Mouse (Mus musculus): ENCODE measurements around the gene Plpp7.

Plpp7 gene

DNA sequence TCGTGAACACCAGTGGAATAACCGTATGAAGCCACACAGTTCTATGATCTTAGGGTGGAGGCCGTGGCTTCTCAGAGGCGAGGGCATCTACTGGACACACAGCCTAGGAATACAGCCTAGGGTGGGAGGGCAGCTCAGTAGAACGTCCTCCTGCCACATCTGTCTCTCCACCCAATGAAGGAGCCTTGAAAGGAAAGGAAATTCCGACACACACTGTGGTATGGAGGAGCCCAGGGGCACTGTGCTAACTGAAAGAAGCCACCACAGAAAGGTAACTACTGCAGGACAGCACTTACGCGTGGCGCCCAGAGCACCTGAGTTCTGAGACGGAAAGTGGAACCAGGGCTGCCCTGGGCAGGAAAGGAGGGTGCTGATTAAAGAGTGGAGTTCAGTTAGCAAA lies 24.6 kb upstream of the Plpp7 start:
- no peak for DNase-seq

- DNase-seq: peak; percentile 90
These were observed 20.9 kb upstream of the Plpp7 start for GRCm38 (mm10) chr2:32074404-32074803.

DNA sequence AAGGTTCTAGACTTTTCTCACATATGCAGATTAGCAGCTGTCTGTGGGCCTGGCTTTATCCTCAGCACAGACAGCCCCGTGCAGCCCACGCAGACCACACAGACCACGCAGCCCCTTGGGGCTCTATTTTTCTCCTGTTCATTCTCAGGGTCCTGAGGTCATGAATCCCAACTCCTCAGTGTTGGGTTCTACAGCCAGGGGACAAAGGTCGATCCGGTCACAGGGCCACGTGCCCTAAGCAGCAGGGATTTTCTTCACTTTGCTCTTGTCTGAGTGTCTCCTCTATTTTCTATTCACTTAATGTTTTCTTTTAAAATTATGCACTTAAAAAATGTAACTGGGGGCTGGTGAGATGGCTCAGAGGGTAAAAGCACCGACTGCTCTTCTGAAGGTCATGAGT lies 20.0 kb upstream of the Plpp7 start:
- peak; percentile 55 for DNase-seq

- DNase-seq: no peak
These were observed 17.6 kb upstream of the Plpp7 start for GRCm38 (mm10) chr2:32077744-32078143.

DNA sequence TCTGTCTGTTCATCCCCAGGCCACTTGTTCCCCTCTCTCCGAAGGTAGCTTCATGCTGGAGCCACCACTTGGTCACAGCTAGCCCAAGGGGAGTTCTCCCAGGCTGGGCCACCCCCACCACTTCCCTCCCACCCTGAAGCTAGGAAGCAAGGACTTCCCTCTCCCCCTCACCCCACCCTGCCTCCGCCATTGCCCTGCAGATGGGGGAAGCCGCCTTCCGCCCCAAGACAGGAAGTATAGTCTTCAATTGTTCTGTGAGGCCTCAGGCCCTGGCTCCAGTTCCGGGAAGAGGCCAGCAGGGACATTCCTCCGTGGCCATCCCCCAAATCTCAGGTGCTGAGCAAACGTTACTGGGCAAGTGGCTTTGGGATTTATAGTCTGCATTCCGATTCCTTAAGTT lies 16.8 kb upstream of the Plpp7 start:
- no peak for DNase-seq

DNA sequence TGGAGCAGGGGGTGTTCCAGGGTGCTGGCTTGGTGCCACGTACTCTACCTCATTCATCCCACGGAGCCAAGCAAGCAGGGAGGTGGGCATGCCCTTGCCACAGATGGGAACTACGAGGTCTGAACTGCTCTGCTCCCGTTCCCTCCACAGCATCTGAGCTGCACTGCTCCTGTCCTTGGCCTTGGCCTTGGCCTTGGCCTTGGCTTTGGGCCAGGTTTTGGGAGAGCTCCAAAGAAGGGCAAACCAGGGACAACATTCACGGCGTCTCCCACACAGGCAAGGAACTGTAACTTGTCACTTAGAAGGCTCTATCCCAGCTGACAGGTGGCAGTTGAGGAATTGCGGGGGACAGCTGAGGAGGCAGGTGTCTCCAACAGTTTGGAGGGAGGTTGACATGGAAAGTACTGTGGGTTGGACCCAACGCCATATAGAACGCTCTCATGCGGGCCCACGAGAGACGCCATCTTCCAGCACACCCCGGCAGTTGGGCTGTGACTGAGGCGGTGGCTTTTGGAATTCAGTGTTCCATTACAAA lies 16.1 kb upstream of the Plpp7 start:
- no peak for DNase-seq

DNA sequence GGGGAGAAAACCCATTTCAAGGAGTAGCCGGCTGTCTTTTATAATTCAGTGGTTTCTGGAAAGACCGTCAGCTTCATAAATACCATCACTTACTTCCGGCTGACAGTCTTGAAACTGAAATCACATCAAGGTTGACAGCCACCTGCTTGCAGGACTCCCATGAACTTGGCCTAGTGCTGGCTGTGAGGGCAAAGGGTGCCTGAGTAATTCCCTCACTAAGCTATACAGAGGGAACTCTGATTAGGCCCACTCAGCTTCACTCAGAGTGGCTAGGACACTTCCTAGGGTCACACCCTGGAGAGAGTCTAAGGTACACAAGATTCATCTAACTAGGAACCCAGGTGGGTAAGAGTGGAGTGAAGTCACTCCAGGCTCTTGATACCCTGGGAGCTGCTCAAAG lies 14.6 kb upstream of the Plpp7 start:
- DNase-seq: no peak

- DNase-seq: no peak
These were observed 13.9 kb upstream of the Plpp7 start for GRCm38 (mm10) chr2:32081296-32081929.

- no peak for DNase-seq
These were observed 13.1 kb upstream of the Plpp7 start for GRCm38 (mm10) chr2:32082229-32082628.

DNA sequence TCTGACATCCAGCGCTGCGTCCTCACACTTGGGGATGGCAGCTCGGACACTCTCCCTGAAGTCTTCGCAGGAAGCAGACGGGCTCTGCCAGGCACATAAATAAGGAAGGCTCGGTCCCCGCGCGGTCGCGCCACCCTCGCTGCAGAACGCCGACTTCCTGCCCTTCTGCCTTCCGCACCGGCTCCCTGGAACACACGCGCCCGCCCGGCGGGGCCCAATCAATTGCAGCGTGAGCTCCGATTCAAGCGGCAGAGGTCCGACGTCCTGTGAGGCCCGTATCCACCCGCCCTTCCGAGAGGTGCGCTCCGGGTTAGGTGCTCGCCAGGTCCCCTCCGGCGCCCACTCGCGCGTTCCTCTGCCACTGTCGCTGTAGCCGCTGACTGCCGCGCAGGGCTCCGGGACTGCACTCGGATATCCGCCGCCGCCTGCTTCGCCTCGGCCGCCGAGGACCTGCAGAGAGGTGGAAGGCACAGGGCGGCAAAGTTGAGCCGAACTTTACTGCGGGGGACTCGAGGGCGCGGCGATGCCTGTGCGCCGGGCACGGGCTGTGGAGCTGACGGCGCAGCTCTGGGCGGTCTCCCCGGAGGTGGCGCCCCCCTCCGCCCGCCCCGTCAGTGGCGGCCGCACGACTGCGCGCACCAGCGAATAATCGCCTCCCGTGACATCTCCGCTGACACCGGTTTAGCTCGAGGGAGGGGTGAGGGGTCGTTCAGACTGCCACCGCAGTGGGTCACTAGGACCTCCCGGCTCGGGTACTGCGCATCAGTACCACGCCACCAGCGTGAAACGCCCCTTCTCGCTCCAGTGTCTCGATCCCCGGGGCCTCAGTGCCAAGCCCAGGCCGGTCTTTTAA lies 11.9 kb upstream of the Plpp7 start:
- no peak for DNase-seq

- no peak for DNase-seq
These were observed 11.0 kb upstream of the Plpp7 start, which contains the start of gene Fam78a for GRCm38 (mm10) chr2:32084111-32084871. Fam78a (minus strand) TSS chr2:32084857.

- no peak for DNase-seq
These were observed 10.5 kb upstream of the Plpp7 start for GRCm38 (mm10) chr2:32084872-32085199.

GRCm38 (mm10) chr2:32085231-32085630 lies 10.1 kb upstream of the Plpp7 start:
- no peak for DNase-seq

DNA sequence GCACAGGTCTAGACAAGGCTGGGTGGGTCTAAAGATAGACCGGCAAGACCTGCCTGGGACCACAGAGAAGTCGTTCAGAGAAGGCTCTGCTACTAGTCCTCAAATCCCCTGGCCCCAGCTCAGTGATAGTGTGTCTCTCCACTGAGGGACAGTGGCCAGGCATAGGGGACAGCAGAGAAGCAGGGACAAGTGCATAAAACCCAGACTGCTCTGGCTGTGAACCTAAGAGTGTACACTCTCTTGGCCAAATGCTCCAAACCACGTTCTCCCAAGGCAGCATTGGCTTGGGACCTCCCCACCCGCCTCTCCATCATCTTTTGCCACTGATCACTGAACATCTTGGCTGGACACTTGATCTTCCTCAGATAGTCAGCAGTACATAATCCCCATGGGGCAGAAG lies 7.7 kb upstream of the Plpp7 start:
- DNase-seq: no peak

GRCm38 (mm10) chr2:32088372-32088981 lies 6.9 kb upstream of the Plpp7 start:
- no peak for DNase-seq

GRCm38 (mm10) chr2:32089606-32090005 lies 5.7 kb upstream of the Plpp7 start:
- DNase-seq: no peak

- no peak for DNase-seq
These were observed 5.2 kb upstream of the Plpp7 start for GRCm38 (mm10) chr2:32090145-32090544.

DNA sequence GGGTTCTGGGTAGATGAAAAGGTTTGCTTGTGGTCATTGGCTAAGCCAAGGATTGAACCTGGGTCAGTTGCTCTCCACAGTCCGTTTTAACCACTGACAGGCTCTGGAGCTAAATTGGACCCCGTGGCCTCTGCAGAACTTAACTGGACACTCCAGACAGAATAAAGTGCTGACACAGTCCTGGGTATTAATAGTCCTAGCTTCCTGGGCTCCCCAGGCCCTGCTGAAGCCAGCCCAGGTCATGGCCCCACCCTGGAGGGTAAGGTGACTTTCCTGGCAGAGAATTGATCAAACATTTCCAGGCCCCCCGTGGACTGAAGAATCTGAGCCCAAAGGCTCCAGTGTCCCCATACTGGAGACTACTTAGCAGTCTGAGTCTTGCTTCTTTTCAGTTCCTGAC lies 3.4 kb upstream of the Plpp7 start:
- peak; percentile 59 for DNase-seq

DNA sequence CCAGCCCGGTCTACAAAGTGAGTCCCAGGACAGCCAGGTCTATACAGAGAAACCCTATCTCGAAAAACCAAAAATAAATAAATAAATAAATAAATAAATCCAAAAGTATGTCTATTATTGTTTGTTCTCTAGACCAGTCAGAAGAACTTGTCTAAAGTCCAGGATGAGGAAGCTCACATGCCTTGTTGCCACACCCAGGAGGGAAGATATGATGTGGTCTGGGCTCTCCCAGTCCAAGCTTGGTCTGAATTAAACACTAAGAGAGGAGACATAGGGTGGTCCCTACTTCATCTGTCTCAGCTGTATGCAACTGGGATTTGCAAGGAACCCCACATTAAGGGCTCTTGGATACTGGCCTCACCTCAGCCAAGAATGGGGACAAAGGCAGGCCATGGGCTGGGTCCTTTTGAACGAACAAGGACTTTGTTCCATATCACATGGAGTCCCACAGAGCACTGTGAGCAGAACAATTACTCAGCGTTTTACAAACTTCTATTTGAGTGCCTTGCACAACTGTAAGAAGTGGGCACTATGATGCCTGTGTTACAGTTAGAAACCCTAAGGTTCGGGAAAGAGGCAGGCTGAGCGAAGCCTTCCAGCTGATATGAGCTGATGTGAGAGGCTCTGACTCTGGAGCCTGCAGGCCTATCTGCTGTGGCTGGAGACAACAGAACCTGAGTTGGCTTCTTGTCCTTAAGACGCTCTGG lies 1.2 kb upstream of the Plpp7 start:
- no peak for DNase-seq

- no peak for DNase-seq
These were observed 743 bp downstream of the Plpp7 start for GRCm38 (mm10) chr2:32096122-32096420.

- DNase-seq: no peak
These were observed 7.6 kb downstream of the Plpp7 start for GRCm38 (mm10) chr2:32102944-32103343.

DNA sequence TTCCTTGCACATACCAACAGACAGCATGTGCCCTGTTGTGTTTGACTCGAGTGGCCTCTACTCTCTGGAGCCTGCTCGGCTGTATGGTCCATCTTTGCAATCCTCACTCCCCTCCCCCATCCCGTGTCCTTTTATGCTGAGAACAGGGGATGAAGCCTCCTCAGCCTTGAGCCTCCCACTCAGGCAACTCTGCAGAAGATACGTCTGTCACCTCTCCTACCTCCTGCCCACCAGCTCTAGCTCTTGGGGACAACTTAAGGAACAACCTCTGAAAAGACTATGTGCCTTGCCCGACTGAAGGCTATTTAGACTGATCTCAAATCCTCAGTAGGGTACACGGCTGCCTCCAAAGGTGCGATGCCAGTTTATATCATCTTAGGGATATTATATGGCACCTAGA lies 8.2 kb downstream of the Plpp7 start:
- DNase-seq: no peak

GRCm38 (mm10) chr2:32104122-32104521 lies 8.8 kb downstream of the Plpp7 start:
- no peak for DNase-seq

Measured in kidney, adult 11 months (tissue).